Mouse (Mus musculus): ENCODE measurements around the gene Ubp1.

Ubp1 gene

DNA sequence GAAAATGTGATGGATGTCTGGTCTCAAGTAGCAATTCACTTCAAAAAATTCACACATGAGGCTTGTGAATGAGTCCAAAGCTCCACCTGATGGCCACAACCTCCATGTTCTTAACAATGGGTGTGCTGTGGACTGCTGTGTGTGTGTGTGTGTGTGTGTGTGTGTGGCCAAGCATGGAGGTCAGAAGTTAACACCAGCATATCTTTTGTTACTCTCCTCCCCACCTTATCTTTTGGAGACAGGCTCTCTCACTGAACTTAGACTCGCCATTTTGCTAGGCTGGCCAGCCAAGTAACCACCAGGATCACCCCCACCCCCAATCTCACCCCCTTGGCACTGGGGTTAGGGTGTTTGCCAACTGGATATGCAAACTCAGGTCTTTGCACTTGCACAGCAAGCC, 83.3 kb downstream of the Ubp1 start:
- no peak for DNase-seq (ENCODE audit: low spot score)

- no peak for DNase-seq (ENCODE audit: low spot score)
These were observed 85.0 kb downstream of the Ubp1 start for GRCm38 (mm10) chr9:114015724-114016123.

- DNase-seq (ENCODE audit: low spot score) = no peak
These were observed 85.7 kb downstream of the Ubp1 start for GRCm38 (mm10) chr9:114016402-114016801.

DNA sequence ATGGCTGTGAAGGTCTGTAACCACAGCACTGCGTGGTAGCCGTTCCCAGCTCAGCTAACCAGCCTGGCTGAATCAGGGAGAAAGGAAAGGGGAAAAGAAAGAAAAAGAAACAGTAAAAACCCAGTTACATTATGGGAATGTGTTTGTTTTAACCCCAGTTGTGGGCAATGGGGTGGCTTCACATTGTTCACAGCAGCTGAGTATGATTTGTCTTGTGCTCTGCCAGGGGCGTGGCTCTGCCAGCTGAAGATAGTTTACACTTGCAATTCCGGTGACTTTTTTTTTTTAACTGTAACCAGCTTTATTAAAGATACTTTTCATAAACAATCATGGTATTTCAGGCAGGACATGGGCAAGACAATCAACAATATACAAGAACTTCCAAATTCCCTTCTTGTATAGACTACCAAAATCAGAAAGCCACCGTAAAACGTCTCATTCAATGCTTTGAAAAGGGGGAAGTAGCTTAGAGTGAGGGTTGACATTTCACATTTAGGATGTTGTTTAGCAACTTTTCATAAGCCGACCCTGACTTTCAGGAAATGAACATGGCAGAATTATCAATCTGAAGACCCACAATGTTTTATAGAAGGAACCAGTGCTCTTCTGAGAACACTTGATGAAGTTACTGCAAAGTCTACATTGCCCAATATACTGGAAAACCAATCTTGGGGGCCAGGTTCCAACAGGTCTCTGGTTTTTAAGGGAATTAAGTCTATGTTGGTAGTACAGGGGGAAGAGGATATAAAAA, 88.5 kb downstream of the Ubp1 start:
- no peak for DNase-seq (ENCODE audit: low spot score)

GRCm38 (mm10) chr9:114022141-114022540, 91.4 kb downstream of the Ubp1 start:
- no peak for DNase-seq (ENCODE audit: low spot score)

DNA sequence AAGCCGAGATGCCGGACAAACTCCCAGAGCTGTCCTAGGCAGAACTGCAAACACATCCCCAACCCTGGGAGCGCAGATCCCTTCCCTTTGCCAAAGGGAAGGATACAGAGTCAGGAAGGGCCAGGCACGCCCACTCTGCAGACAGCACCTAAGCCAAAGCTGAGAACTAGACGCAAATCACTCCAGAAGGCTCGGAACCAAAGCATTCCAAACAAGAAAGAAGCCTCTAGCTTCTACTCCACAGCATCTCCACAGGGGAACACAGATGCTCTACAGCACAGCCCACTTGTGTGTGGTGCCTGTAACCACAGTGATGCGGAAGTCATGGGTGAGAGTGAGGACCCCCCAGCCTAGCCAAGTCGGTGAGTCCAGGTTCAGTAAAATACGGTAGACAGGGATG, 94.4 kb downstream of the Ubp1 start:
- no peak for DNase-seq (ENCODE audit: low spot score)

GRCm38 (mm10) chr9:114025846-114026245, 95.1 kb downstream of the Ubp1 start:
- no peak for DNase-seq (ENCODE audit: low spot score)

GRCm38 (mm10) chr9:114026261-114026934, 95.7 kb downstream of the Ubp1 start:
- peak; percentile 80 for DNase-seq (ENCODE audit: low spot score)
